Mouse (Mus musculus): ENCODE results near the gene Ccdc187. TPM values are rescaled to one million over a fixed set of nuclear protein-coding genes. Genes with fewer than 3 reads are reported as not detected.

Gene Ccdc187
- polyA plus RNA-seq, 1 experiment: not detected

DNA sequence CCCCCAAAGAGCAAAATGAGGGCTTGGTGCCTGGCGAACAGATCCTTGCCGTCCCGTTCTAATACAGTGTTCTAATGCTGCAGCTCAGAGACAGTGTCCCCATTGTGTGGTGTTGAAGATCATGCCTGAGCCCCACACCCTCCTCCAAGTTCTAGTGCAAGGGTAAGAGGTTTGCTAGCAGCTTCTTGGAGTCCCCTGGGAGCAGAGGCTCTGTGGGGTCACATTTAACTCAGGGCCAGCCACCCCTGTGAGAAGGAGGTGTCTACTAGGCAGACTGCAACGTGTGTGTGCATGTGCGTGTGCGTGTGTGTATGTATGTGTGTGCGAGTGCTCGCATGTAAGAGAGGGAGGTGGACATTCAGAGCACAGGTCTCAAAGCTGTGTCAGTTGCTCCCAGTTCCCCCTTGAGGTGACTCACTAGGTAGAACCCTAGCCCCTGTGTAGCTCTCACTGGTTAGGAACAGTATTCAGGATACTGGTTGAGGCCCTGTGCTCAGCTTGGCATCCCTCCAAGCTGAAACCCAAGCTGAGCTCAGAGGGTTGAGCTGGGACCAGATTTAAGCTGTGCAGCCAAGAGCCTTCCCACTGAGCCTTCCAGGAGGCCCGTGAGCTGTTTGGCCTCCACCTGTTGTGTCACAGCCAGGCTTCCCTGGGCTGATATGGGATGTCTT, 22.4 kb upstream of the Ccdc187 start:
- H3K4me3 ChIP-seq (ENCODE audit: extremely low read depth, insufficient read depth, insufficient read length): no peak overlapping the region
- no peaks in the 10 kb centered on the region for H3K36me3 ChIP-seq (ENCODE audit: control insufficient read depth, insufficient read depth, low read length)
- H3K27me3 ChIP-seq (ENCODE audit: control insufficient read depth, insufficient read depth, low read length): no peaks in the 10 kb centered on the region
- no peak for DNase-seq (ENCODE audit: low read depth in 1 of 2, low spot score in 2 of 2)
- peaks cover 8% of the 10 kb centered on the region for H3K4me1 ChIP-seq (ENCODE audit: control insufficient read depth, insufficient read depth, insufficient read length)
- H3K27ac ChIP-seq (ENCODE audit: insufficient read depth, low read length): no peak overlapping the region; the same call in 1 of the 2 replicates
- WGBS: 59% methylated on average over 9 of the region's 9 CpGs
- TF ChIP-seq POLR2A (IDR thresholded peaks at IDR 0.05; ENCODE audit: low read depth, low read length): no peak
- no peak for TF ChIP-seq CTCF (IDR thresholded peaks at IDR 0.05; ENCODE audit: extremely low read depth, insufficient read depth, insufficient read length, insufficient replicate concordance)

DNA sequence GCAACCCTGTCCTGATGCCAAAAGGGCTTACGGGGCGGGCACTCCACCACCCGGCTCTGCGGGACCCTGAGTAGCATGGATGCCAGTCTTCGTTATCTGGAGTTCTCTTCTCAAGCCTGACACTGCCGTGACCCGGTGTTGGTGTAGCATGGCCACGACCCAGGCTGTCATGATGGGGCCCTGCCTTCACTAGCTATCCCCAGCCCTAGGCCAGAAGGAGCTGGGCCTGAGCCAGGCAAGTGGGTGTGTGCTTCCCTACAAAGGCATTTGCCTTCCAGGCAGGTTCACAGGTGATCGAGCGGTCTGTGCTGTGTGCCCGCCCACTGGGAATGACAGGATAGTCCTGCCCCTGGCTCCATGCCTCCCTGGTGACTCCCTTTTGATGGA, 21.6 kb upstream of the Ccdc187 start:
- Histone ChIP-seq H3K4me3 (ENCODE audit: extremely low read depth, insufficient read depth, insufficient read length) (peak overlapping the region; percentile 83), H3K27me3 (ENCODE audit: control insufficient read depth, insufficient read depth, low read length) (no peaks in the 10 kb centered on the region), H3K4me1 (ENCODE audit: control insufficient read depth, insufficient read depth, insufficient read length) (peaks cover 10% of the 10 kb centered on the region), H3K36me3 (ENCODE audit: control insufficient read depth, insufficient read depth, low read length) (no peaks in the 10 kb centered on the region), H3K27ac (ENCODE audit: insufficient read depth, low read length) (peak overlapping the region; percentile 32; the same call in 1 of the 2 replicates)
- no peak for TF ChIP-seq POLR2A (IDR thresholded peaks at IDR 0.05; ENCODE audit: low read depth, low read length)
- no peak for TF ChIP-seq CTCF (IDR thresholded peaks at IDR 0.05; ENCODE audit: extremely low read depth, insufficient read depth, insufficient read length, insufficient replicate concordance)
- no peak for DNase-seq (ENCODE audit: low read depth in 1 of 2, low spot score in 2 of 2)
- 11% methylated on average over 11 of the region's 11 CpGs for WGBS

DNA sequence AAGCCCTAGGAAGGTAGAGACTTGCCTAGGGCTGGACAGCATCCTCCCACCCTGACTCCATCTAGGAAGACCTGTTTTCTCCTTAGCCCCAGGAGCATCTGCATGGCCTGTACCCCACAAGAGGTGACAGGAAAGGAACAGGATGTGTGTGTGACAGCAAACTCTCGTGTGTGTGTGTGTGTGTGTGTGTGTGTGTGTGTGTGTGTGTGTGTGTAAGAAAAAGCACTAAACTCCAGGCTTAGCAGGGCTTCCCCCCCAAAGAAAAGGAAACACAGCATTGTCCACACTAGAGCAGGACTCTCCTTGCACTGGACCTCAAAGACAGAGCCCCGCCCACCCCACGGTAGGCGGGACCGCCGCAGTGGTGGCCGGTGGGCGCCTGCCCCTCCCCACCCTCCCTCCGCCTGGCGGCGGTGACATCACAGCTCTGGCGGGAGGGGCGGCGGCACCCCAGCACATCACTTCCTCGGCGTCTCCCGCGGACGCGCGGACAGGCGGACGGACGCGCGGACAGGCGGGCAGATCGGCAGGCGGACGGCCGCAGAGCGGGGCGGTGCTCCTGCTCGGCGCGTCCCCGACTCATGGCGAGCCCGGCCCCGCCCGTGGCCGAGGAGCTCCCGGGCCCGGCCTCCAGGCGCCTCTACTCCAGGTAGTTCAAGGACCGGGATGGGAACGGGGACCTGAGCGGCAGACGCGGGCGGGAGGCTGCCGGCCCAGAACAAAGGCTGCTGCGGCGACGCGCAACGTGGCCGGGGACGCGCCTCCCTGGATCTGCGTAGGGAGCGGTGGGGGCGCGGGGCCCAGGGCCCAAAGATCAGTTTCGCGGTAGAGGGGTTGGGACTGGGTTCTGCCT, 20.9 kb upstream of the Ccdc187 start, which contains the start of gene Gpsm1:
Gene Gpsm1 (plus strand): TSS at position 444 of the 853 bp plus-strand sequence.
- H3K27me3 ChIP-seq (ENCODE audit: control insufficient read depth, insufficient read depth, low read length): no peaks in the 10 kb centered on the region
- peaks cover 10% of the 10 kb centered on the region for H3K4me1 ChIP-seq (ENCODE audit: control insufficient read depth, insufficient read depth, insufficient read length)
- TF ChIP-seq POLR2A (IDR thresholded peaks at IDR 0.05; ENCODE audit: low read depth, low read length) (no peak), CTCF (IDR thresholded peaks at IDR 0.05; ENCODE audit: extremely low read depth, insufficient read depth, insufficient read length, insufficient replicate concordance) (no peak)
- H3K27ac ChIP-seq (ENCODE audit: insufficient read depth, low read length): peak within 1 kb of the TSS; percentile 32
- H3K4me3 ChIP-seq (ENCODE audit: extremely low read depth, insufficient read depth, insufficient read length): peak within 1 kb of the TSS; percentile 83
- H3K36me3 ChIP-seq (ENCODE audit: control insufficient read depth, insufficient read depth, low read length): no peaks in the 10 kb centered on the region
- DNase-seq (ENCODE audit: low read depth in 1 of 2, low spot score in 2 of 2): peak in 1 of 2 experiments; percentile 64
- WGBS: under 1% methylated on average over 61 of the region's 66 CpGs

- Histone ChIP-seq H3K27me3 (ENCODE audit: control insufficient read depth, insufficient read depth, low read length) (no peaks in the 10 kb centered on the region), H3K27ac (ENCODE audit: insufficient read depth, low read length) (no peak overlapping the region), H3K36me3 (ENCODE audit: control insufficient read depth, insufficient read depth, low read length) (no peaks in the 10 kb centered on the region), H3K4me3 (ENCODE audit: extremely low read depth, insufficient read depth, insufficient read length) (no peak overlapping the region), H3K4me1 (ENCODE audit: control insufficient read depth, insufficient read depth, insufficient read length) (peaks cover 10% of the 10 kb centered on the region)
- 73% methylated on average over 13 of the region's 13 CpGs for WGBS
- TF ChIP-seq CTCF (IDR thresholded peaks at IDR 0.05; ENCODE audit: extremely low read depth, insufficient read depth, insufficient read length, insufficient replicate concordance): no peak
- TF ChIP-seq POLR2A (IDR thresholded peaks at IDR 0.05; ENCODE audit: low read depth, low read length): no peak
- DNase-seq (ENCODE audit: low read depth in 1 of 2, low spot score in 2 of 2): no peak
Measured at GRCm38 (mm10) chr2:26314281-26315071, 20.1 kb upstream of the Ccdc187 start.

DNA sequence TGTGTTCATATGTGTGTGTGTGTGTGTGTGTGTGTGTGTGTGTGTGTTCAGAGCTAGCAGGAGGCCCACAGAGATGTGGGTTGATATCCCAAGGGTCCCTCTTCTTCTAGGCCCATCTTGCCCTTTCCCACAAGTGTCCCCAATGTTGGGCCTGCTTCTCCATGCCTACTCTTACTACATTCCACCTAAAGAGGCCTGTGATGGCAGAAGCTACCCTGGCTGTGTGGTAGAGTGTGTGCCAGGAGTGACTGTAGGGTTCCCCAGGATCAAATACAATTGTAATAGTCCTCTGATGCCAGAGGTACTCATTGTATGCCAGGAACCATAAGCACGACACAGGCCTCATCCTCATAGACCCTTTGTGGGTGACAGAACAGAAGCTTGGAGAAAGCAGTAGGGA, 19.0 kb upstream of the Ccdc187 start:
- Histone ChIP-seq H3K4me3 (ENCODE audit: extremely low read depth, insufficient read depth, insufficient read length) (no peak overlapping the region), H3K27me3 (ENCODE audit: control insufficient read depth, insufficient read depth, low read length) (no peaks in the 10 kb centered on the region), H3K27ac (ENCODE audit: insufficient read depth, low read length) (no peak overlapping the region), H3K36me3 (ENCODE audit: control insufficient read depth, insufficient read depth, low read length) (no peaks in the 10 kb centered on the region), H3K4me1 (ENCODE audit: control insufficient read depth, insufficient read depth, insufficient read length) (peaks cover 10% of the 10 kb centered on the region)
- 82% methylated on average over 1 of the region's 1 CpGs for WGBS
- no peak for DNase-seq (ENCODE audit: low read depth in 1 of 2, low spot score in 2 of 2)
- TF ChIP-seq POLR2A (IDR thresholded peaks at IDR 0.05; ENCODE audit: low read depth, low read length) (no peak), CTCF (IDR thresholded peaks at IDR 0.05; ENCODE audit: extremely low read depth, insufficient read depth, insufficient read length, insufficient replicate concordance) (no peak)

- H3K27ac ChIP-seq (ENCODE audit: insufficient read depth, low read length): no peak overlapping the region
- H3K4me1 ChIP-seq (ENCODE audit: control insufficient read depth, insufficient read depth, insufficient read length): peaks cover 10% of the 10 kb centered on the region
- no peak overlapping the region for H3K4me3 ChIP-seq (ENCODE audit: extremely low read depth, insufficient read depth, insufficient read length)
- no peaks in the 10 kb centered on the region for H3K36me3 ChIP-seq (ENCODE audit: control insufficient read depth, insufficient read depth, low read length)
- no peaks in the 10 kb centered on the region for H3K27me3 ChIP-seq (ENCODE audit: control insufficient read depth, insufficient read depth, low read length)
- DNase-seq (ENCODE audit: low read depth in 1 of 2, low spot score in 2 of 2): no peak
- 44% methylated on average over 2 of the region's 2 CpGs for WGBS
- no peak for TF ChIP-seq POLR2A (IDR thresholded peaks at IDR 0.05; ENCODE audit: low read depth, low read length)
- TF ChIP-seq CTCF (IDR thresholded peaks at IDR 0.05; ENCODE audit: extremely low read depth, insufficient read depth, insufficient read length, insufficient replicate concordance): no peak
Measured at GRCm38 (mm10) chr2:26312812-26313211, 18.5 kb upstream of the Ccdc187 start.
